ENCODE assay signal across 12 mouse cellular contexts in the genomic region with DNA sequence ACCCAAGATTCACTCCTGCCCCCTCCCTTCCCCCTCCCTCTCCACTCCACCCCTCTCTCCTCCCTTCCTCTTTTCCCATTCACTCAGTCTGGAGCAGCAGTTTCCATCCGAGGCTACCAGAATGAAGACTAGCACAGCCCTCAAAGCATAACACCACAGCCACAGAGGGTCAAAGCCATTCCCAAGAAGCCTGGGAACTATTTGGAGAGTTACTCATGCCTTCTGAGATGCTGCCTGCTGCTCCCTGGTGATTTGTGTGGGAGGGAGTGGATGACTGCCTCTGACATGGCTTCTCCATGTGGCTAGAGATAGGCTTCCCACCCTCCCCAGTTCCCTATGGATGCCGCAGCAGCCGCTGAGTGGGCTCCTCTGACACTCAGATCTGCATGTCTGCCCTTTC. TPM values are rescaled to one million over a fixed set of nuclear protein-coding genes. Genes with fewer than 3 reads are reported as not detected.
"Had no signal": no experiment of that assay in that cellular context is flagged by ENCODE, and none has a peak within 500 bp of the region (broad histone marks: within the 10 kb centered on the region; RNA-seq: fewer than 3 reads in every experiment).

No protein-coding gene starts in this region.

- DNase-seq: kidney, adult 9 months; layer of hippocampus, postnatal 36 days; thymus, postnatal 4 days had no signal

- H3K4me2 ChIP-seq: limb, embryonic 15.5 days; liver, embryonic 12.5 days; lung, embryonic 15.5 days; midbrain, embryonic 12.5 days had no signal

- H3K36me3 ChIP-seq: limb, embryonic 15.5 days; liver, embryonic 12.5 days; lung, embryonic 15.5 days; midbrain, embryonic 12.5 days had no signal

- H3K27ac ChIP-seq: limb, embryonic 15.5 days; liver, embryonic 12.5 days; lung, embryonic 15.5 days; midbrain, embryonic 12.5 days; stomach, postnatal 0 days had no signal

- ATAC-seq: intestine, embryonic 16.5 days; liver, embryonic 12.5 days; midbrain, embryonic 16.5 days had no signal

- H3K9ac ChIP-seq: limb, embryonic 15.5 days; liver, embryonic 12.5 days; lung, embryonic 15.5 days; midbrain, embryonic 12.5 days had no signal

- H3K4me1 ChIP-seq: limb, embryonic 15.5 days; liver, embryonic 12.5 days; lung, embryonic 15.5 days; midbrain, embryonic 12.5 days had no signal

- H3K27me3 ChIP-seq: liver, embryonic 12.5 days; lung, embryonic 15.5 days had no signal

- H3K9me3 ChIP-seq: limb, embryonic 15.5 days; liver, embryonic 12.5 days; lung, embryonic 15.5 days; midbrain, embryonic 12.5 days had no signal

- H3K4me3 ChIP-seq: limb, embryonic 15.5 days; liver, embryonic 12.5 days; lung, embryonic 15.5 days; midbrain, embryonic 12.5 days had no signal

RNA-seq across cellular contexts. Expression of a gene that starts 10.3 kb away (rescaled TPM):
- total RNA-seq: megakaryocyte-erythroid progenitor cell, adult 5-6 weeks had no signal
- polyA plus RNA-seq: liver, embryonic 16.5 days; stomach, postnatal 0 days had no signal
